Mouse (Mus musculus) heart, adult 2 months (tissue): ENCODE measurements at regions not wholly inside any gene's neighbourhood (a gene's known extent, or its start where the extent isn't known, plus 50 kb on each side); places are given as distances from the start of the nearest gene placed in this dataset.

Source experiments
- CTCF ChIP-seq: fragments of 200-600 bp; IDR thresholded peaks from 2 replicates; pipeline ENCODE4 v1.8.1; 2022; ENCODE audit warnings: antibody characterized with exemption, mild to moderate bottlenecking, moderate library complexity
- POLR2A ChIP-seq: fragments of 200-500 bp; IDR thresholded peaks from 2 replicates; pipeline ENCODE4 v1.6.1; 2011; ENCODE audit warnings: mild to moderate bottlenecking, low read depth, low read length, control low read depth; ENCODE audit not compliant: insufficient read depth

DNA sequence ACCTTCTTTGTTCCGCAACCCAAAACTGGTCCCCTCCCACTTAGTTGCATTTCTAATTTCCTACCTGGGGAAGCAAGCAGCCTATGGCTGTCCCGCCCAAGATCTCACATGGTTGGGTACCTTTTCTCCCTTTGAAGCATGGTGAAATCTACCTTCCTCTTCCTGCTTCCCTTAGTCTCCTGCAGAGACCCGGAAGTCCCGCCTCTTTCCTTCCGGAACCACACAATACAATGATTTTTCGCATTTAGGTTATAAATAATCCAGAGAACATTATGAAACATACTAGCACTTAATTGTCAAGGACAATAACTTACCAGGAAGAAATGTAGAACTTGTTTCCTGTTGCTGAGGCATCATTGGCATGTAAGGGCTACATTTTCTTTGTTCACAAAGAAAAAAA, 58.8 kb downstream of the 1700009N14Rik start:
- TF ChIP-seq POLR2A (no peak), CTCF (no peak)
